ENCODE assay signal across 17 mouse cellular contexts in genomic region chr2:4551438-4551837, GRCm38 (mm10).
DNase-seq lines count a peak whose midpoint lies in the region; ATAC-seq and TF ChIP-seq lines count a peak whose summit lies in the region.
"Had no signal": no experiment of that assay in that cellular context is flagged by ENCODE, and none has a peak within 500 bp of the region (broad histone marks: within the 10 kb centered on the region; RNA-seq: fewer than 3 reads in every experiment).

No protein-coding gene starts in this region.

- no peak for ATAC-seq in forebrain, embryonic 11.5 days (replicated peaks; ENCODE audit: low FRiP score)
- no peak for ATAC-seq in forebrain, embryonic 15.5 days (replicated peaks)
- ATAC-seq in midbrain, embryonic 16.5 days = no peak
- ATAC-seq in intestine, embryonic 15.5 days = no peak
- peak; percentile 43 for ATAC-seq in megakaryocyte, adult 5-6 weeks (ENCODE audit: poor library complexity, severe bottlenecking)
- ATAC-seq: inflammation-experienced regulatory T-cells, adult 6 months had no signal

- no peak for TF ChIP-seq CTCF in left cerebral cortex, adult 2 months (IDR thresholded peaks at IDR 0.05)

- peaks cover 3% of the 10 kb centered on the region; the same call in 1 of the 2 replicates for H3K36me3 ChIP-seq in forebrain, embryonic 11.5 days (ENCODE audit: control insufficient read depth, insufficient read depth, low read length)
- H3K36me3 ChIP-seq in forebrain, embryonic 15.5 days = peaks cover 17% of the 10 kb centered on the region
- H3K36me3 ChIP-seq in midbrain, embryonic 10.5 days = peaks cover 75% of the 10 kb centered on the region
- H3K36me3 ChIP-seq in midbrain, embryonic 16.5 days (ENCODE audit: control insufficient read depth, insufficient read depth, low read length) = no peaks in the 10 kb centered on the region
- H3K36me3 ChIP-seq in intestine, embryonic 15.5 days = no peaks in the 10 kb centered on the region; the same call in 1 of the 2 replicates

- H3K9ac ChIP-seq in forebrain, embryonic 11.5 days (ENCODE audit: low read length) = no peak overlapping the region
- H3K9ac ChIP-seq in forebrain, embryonic 15.5 days (replicated peaks) = no peak overlapping the region
- H3K9ac ChIP-seq in midbrain, embryonic 16.5 days (ENCODE audit: low read depth, low read length) = no peak overlapping the region
- no peak overlapping the region for H3K9ac ChIP-seq in intestine, embryonic 15.5 days
- H3K9ac ChIP-seq: forebrain, embryonic 12.5 days; limb, embryonic 15.5 days; neural tube, embryonic 15.5 days had no signal

- H3K9me3 ChIP-seq in forebrain, embryonic 11.5 days (ENCODE audit: control insufficient read depth, low read length) = no peaks in the 10 kb centered on the region; the same call in 1 of the 2 replicates
- H3K9me3 ChIP-seq in forebrain, embryonic 15.5 days = no peaks in the 10 kb centered on the region
- 0 out of 2 replicates have a peak, but pooled peaks cover 8% of the 10 kb centered on the region for H3K9me3 ChIP-seq in midbrain, embryonic 10.5 days (replicated peaks)
- no peaks in the 10 kb centered on the region for H3K9me3 ChIP-seq in midbrain, embryonic 16.5 days (replicated peaks; ENCODE audit: control insufficient read depth, low read length, poor library complexity, severe bottlenecking)
- no peaks in the 10 kb centered on the region for H3K9me3 ChIP-seq in intestine, embryonic 15.5 days
- H3K9me3 ChIP-seq: forebrain, embryonic 12.5 days; limb, embryonic 15.5 days; neural tube, embryonic 15.5 days had no signal

- H3K4me2 ChIP-seq in forebrain, embryonic 11.5 days (ENCODE audit: low read depth, low read length, severe bottlenecking) = no peak overlapping the region
- H3K4me2 ChIP-seq in forebrain, embryonic 15.5 days (replicated peaks) = no peak overlapping the region
- no peak overlapping the region for H3K4me2 ChIP-seq in midbrain, embryonic 16.5 days (ENCODE audit: low read length)
- no peak overlapping the region for H3K4me2 ChIP-seq in intestine, embryonic 15.5 days (replicated peaks)
- H3K4me2 ChIP-seq: forebrain, embryonic 12.5 days; limb, embryonic 15.5 days; neural tube, embryonic 15.5 days had no signal

- H3K27me3 ChIP-seq in forebrain, embryonic 11.5 days (ENCODE audit: control insufficient read depth, insufficient read depth, low read length) = no peaks in the 10 kb centered on the region
- no peaks in the 10 kb centered on the region for H3K27me3 ChIP-seq in forebrain, embryonic 15.5 days
- H3K27me3 ChIP-seq in midbrain, embryonic 10.5 days (ENCODE audit: low read depth, poor library complexity, severe bottlenecking) = no peaks in the 10 kb centered on the region
- no peaks in the 10 kb centered on the region for H3K27me3 ChIP-seq in midbrain, embryonic 16.5 days (ENCODE audit: control insufficient read depth, insufficient read depth, low read depth, low read length)
- H3K27me3 ChIP-seq in intestine, embryonic 15.5 days (replicated peaks) = no peaks in the 10 kb centered on the region
- H3K27me3 ChIP-seq: forebrain, embryonic 12.5 days; limb, embryonic 15.5 days; neural tube, embryonic 15.5 days had no signal

- DNase-seq in forebrain, embryonic 11.5 days (ENCODE audit: low spot score) = no peak
- DNase-seq in midbrain, embryonic 10.5 days (ENCODE audit: low spot score) = no peak
- no peak for DNase-seq in left cerebral cortex, adult 2 months (ENCODE audit: extremely low spot score in 1 of 2, low spot score in 2 of 2)
- DNase-seq in kidney, adult 8-10 months = no peak
- DNase-seq: adrenal gland, postnatal 10 days; cerebellum, adult 2 months; gastrocnemius, postnatal 25 days; kidney, postnatal 10 days; thymus, adult 18-20 months had no signal

- H3K4me1 ChIP-seq in forebrain, embryonic 11.5 days (replicated peaks; ENCODE audit: control insufficient read depth, insufficient read depth, low read length) = peaks cover 11% of the 10 kb centered on the region
- H3K4me1 ChIP-seq in forebrain, embryonic 15.5 days = peaks cover 23% of the 10 kb centered on the region
- H3K4me1 ChIP-seq in midbrain, embryonic 10.5 days = peaks cover 32% of the 10 kb centered on the region
- H3K4me1 ChIP-seq in midbrain, embryonic 16.5 days (ENCODE audit: control insufficient read depth, insufficient read depth, low read length) = peaks cover 6% of the 10 kb centered on the region
- 0 out of 2 replicates have a peak, but pooled peaks cover 9% of the 10 kb centered on the region for H3K4me1 ChIP-seq in intestine, embryonic 15.5 days (replicated peaks)

- WGBS in forebrain, embryonic 11.5 days = 36% methylated on average over 2 of the region's 2 CpGs
- 26% methylated on average over 2 of the region's 2 CpGs for WGBS in forebrain, embryonic 15.5 days
- 45% methylated on average over 2 of the region's 2 CpGs for WGBS in midbrain, embryonic 10.5 days
- WGBS in midbrain, embryonic 16.5 days = 31% methylated on average over 2 of the region's 2 CpGs
- WGBS in intestine, embryonic 15.5 days = 29% methylated on average over 2 of the region's 2 CpGs

- no peak overlapping the region for H3K4me3 ChIP-seq in forebrain, embryonic 11.5 days (ENCODE audit: low read depth, low read length)
- no peak overlapping the region for H3K4me3 ChIP-seq in forebrain, embryonic 15.5 days
- H3K4me3 ChIP-seq in midbrain, embryonic 10.5 days = no peak overlapping the region
- no peak overlapping the region for H3K4me3 ChIP-seq in midbrain, embryonic 16.5 days (ENCODE audit: low read depth, low read length)
- H3K4me3 ChIP-seq in intestine, embryonic 15.5 days (replicated peaks) = no peak overlapping the region
- no peak overlapping the region for H3K4me3 ChIP-seq in left cerebral cortex, adult 2 months
- H3K4me3 ChIP-seq: forebrain, embryonic 12.5 days; limb, embryonic 15.5 days; neural tube, embryonic 15.5 days had no signal

- intact Hi-C loops in left cerebral cortex, adult 2 months (cut with DNase I) = no loop called here

- H3K27ac ChIP-seq in forebrain, embryonic 11.5 days (ENCODE audit: low read depth, low read length) = peak overlapping the region; percentile 20; the same call in 1 of the 2 replicates
- H3K27ac ChIP-seq in forebrain, embryonic 15.5 days (replicated peaks) = no peak overlapping the region
- H3K27ac ChIP-seq in midbrain, embryonic 10.5 days (replicated peaks) = peak overlapping the region; percentile 55
- no peak overlapping the region for H3K27ac ChIP-seq in midbrain, embryonic 16.5 days (ENCODE audit: low read length)
- peak overlapping the region; percentile 11; the same call in 1 of the 2 replicates for H3K27ac ChIP-seq in intestine, embryonic 15.5 days
- H3K27ac ChIP-seq in left cerebral cortex, adult 2 months = no peak overlapping the region
- H3K27ac ChIP-seq: forebrain, embryonic 12.5 days; limb, embryonic 15.5 days; neural tube, embryonic 15.5 days had no signal

Comparison
In these comparisons a context has a peak if more than half of its experiments do, and no peak if none do; other contexts are left out.
1. H3K27ac ChIP-seq: peak in forebrain, embryonic 11.5 days (single experiment), midbrain, embryonic 10.5 days (single experiment) and intestine, embryonic 15.5 days (single experiment); none in forebrain, embryonic 15.5 days (single experiment), midbrain, embryonic 16.5 days (single experiment) and left cerebral cortex, adult 2 months (single experiment).